Mouse (Mus musculus): Measurements from ENCODE around the gene Bcl2.
A peak's percentile ranks its signal among the peaks of the same experiment; 100 is the strongest.
"Not testable (repeated sequence)": the region's sequence is repeated elsewhere in the genome, so short reads cannot be mapped to it uniquely, and the experiment has no call there.

Bcl2 gene

DNA sequence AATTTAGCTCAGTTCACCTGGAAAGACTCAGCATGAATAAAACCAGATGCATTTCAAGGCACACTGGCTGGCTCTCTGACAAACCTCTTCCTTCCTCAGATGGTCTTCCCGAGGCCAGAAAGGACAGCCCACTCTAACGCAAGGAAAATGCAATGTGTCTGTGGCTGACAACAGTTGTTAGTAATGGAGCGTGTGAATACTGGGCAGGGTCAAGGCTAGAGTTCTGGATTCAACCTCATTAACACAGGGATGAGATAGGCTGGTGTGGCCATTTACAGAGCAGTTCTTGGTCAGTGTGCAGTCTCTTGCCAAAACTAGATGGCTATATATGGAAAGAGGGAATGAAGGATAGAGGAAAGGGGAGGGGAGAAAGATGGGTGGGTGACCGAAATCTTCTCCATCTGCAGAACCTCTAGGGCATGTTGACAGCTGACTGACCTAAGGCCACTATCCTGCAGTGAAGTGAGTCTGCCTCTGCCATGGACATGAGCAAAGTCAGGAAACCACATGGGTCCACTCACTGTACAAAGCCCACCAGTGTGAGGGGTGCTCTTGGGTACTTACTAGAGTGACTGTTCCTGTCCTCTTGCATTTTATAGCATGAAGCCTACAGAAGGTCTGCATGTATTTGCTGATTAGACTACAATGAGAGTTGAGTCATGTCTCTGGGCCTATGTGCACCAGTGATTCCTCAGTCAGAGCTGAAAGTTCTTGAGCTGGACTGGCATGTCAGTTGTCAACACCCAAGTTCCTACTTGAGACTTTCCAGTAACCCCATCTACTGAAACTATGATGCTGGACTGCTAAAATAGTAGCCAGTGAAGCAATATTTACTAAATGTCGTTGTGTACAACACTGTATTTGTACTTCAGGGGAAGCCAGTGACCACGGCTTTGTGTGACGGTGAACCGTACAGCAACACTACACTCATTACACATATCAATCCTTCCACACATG, 159.9 kb downstream of the Bcl2 start:
- peak; percentile 5 for DNase-seq (ENCODE audit: low spot score)

DNA sequence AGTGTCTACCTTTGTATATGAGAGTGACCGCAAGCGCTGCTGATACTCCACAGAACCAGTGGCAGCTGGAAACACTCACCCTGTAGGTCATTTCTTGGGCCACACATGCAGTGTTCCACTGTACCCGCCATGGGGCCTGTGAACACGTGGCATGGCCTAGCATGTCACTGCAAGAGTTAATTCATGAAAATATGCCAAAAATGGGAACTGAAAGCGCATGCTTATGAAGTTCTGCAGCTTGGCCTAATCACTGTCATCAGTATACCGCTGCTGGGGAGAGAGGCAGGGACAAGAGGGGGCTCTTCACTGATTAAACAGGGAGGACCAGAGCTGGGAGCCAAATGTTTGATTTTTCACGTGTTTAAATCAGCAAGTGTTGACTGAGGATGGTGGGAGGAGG, 161.2 kb downstream of the Bcl2 start:
- DNase-seq (ENCODE audit: low spot score), result no peak

DNA sequence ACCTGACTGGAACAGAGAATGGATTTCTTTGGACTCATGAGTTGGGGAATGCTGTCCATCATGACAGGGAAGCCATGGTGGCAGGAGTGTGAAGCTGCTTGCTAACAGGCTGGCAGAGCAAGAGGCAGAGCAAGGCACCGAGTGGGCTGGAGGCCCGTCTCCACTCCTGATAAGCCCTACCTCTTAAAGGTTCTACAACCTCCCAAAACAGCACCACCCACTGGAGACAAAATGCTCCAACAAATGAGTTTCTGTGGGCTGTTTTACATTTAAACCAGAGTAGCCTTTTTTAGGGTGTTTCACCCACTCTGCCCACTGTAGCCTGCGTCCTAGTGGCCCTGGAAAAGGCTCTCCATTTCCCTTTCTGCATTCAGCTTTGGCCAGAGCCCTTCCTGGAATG, 163.5 kb downstream of the Bcl2 start:
- DNase-seq (ENCODE audit: low spot score), result no peak

DNA sequence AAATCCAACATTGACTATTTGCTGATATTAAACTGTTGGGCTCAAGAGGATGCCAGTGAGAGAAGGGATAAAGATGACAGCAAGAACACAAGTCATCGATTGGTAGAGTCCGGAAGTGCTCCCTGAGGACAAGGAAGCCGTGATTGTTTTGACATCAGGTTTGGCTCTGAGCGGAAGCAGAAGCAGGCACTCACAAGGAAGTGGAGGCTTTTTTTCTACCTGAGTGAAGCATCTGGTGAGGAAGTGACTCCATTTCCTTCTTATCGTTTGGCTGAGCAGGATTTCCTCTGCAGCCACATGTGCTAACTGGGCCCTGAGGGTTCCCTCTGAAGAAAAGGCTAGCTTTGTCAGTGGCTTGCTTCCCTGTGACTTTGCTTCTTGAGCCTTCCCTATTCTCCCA, 165.0 kb downstream of the Bcl2 start:
- DNase-seq (ENCODE audit: low spot score), result no peak

DNA sequence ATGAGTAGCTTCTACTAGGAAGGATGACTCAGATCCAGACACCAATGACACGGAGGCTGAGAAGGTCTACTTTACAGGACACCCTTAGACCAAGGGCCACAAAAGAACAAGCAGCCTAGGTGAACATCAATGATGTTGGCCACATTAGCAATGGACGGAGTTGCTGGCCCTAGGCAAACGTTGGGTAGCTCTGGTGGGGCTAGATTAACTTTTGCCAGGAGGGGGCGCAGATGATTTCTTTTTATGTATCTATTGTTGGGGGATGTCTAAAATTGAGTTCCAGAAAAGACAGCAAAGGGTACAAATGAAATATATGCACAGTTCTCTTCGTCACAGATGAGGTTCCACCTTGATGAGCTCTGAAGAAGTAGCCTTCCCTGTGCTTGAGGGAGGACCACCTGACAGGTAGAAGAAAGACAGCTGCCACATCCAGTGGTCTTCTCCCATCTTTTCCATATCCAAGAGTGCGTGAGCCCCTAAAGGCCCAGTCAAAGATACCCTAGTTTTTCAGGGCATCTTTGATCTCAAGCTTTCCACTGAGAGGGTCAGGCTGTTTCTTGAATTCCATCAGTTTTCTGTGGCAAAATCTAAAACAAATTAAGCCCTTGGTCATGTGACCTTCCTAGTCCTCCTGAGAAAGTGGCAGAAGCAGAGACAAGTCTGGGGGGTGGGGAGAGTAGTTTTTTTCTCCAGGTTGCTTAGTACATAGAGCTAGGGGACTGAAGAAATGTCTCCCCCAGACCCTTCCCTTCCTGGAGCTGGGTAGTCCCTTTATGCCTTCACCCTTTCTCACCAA, 169.1 kb downstream of the Bcl2 start:
- no peak for DNase-seq (ENCODE audit: low spot score)

DNA sequence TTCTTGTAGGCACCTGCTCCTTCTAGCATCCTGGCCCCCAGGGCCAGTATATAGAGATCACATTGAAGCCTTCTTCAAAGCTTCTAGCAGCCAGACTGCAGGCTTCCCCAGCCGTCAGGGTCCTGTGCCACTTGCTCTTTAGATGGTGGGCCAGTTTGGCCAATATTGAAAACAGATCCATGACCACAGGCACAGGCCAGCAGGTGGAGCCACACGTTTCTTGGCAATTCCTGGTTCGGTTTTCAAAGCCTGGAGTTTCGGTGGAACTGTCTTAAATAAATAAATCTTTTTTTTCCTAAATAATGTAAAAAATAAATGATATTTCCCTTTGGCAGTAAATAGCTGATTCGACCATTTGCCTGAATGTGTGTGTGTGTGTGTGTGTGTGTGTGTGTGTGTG, 171.3 kb downstream of the Bcl2 start:
- DNase-seq (ENCODE audit: low spot score), result no peak

DNA sequence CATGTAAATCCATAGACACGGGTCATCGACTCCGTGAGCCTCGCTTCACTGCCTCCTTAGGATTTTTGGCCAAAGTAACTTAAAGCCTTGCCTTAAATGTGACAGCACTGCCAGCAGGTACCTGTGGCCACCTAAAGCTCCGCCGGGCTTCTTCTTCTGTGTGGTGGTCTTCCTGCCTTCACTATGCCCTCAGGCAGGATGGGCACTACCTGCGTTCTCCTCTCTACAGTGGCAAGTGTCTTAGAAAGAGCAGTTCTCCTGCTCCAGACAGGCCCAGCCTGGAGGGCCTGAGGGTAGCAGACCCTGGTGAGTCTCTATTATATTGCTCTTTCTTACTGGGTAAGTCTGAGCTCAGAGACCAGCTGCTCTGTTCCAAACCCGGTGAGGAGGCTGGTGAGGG, 172.2 kb downstream of the Bcl2 start:
- DNase-seq (ENCODE audit: low spot score), result no peak

DNA sequence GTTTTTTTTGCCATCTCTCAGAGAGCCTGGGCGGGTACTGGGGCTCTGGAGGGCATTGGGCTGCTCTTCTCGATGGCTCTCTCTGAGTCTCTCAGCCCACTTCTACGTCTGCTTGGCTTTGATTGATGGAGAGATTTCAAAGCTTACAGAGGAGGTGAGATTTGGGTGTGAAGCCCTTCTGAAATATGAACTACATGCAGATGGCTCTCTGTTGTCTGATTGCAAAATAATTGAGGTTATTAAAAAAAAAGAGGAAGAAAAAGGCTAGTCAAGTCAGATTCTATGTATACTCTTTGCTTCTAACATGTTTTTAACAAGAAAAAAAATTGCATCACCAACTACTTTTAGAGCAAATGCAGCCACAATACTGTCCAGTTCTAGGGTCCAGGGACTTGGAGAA, 173.9 kb downstream of the Bcl2 start:
- no peak for DNase-seq (ENCODE audit: low spot score)

DNA sequence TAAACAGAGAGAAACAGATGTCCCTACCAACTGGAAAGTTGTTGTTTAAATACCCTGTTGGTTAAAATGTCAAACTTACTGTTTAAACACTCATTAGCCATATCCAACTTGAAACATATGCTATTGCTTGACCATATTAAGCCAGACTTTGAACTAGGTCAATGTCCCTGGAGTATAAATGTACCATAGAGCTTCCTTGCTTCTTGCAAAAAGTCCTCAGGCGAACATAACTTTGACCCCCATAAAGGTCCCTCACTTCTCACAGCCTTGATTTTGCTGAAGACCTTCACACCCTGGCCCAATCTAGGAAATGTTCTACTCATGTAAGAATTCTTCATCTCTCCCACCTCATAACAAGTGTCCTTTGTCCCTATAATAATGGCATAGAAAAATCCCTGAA, 175.0 kb downstream of the Bcl2 start:
- no peak for DNase-seq (ENCODE audit: low spot score)

DNA sequence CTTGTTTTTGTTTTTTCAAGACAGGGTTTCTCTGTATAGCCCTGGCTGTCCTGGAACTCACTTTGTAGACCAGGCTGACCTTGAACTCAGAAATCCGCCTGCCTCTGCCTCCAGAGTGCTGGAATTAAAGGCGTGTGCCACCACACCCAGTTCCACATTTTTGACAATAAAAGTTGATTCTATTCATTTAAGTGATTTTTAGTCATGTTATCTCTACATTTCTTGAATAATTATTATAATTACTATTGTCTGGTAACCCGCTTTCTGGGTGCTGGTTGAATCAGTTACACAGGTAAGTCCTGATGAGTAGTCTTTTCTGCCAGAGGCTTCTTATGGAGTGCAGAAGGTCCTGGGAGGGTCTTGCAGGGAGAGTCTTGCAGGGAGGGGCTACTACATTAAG, 179.2 kb downstream of the Bcl2 start:
- DNase-seq (ENCODE audit: low spot score), result not testable (repeated sequence)

DNA sequence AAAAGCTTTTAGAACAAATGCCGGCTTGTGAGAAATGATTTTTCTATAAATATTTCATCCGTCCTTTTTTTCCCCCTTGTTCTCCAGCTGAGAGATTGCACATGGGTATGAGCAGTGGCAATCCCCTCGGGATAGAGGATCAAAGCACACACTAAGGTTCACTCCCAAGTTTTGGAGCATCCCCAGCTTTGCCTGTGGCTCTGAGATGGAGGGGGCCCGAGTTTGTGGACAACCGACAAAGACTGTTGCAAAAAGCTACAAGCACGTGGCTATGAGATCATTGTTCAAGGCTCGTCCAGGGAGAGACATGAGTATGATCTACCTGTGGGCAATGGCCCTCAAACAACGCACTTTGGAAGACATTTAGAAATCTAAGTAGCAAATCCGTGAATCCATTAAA, 184.5 kb downstream of the Bcl2 start:
- no peak for DNase-seq (ENCODE audit: low spot score)

DNA sequence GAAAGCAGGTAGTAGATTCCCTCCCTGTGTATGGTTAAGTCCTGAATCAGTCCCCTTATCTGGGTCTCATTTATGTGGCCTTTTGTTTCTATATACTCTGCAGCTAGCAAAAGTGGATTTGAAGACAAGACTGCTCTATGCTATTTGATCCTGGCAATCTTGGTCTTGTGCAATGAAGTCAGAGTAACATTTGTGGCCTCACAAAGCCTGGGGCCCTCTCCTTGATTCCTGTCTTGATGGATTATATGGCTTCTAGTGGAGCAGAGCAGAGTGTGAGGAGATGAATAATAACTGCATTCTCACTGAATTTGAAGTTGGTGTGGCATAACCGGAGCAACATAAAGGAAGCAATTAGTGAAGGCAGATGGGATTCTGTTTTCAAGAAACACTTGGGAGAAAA, 186.5 kb downstream of the Bcl2 start:
- DNase-seq (ENCODE audit: low spot score), result no peak

DNA sequence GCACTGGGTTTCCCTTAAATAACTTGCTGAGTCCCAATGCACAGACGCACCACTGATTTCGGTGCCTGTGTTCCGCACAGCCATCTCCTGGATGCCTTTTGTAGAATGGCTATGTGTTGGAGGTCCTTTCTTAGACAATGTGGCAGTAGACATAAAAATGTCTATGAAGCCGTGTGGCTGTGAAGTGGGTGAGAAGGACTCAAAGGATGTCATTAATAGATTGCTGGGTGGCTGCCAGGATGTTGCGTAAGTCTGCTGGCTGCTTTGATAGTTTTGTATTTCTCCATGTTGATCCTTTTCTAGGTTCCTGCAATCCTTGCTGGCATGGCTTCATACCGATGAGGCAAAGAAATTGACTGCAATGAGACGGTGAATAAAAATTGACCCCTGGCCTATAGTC, 187.3 kb downstream of the Bcl2 start:
- DNase-seq (ENCODE audit: low spot score), result no peak

DNA sequence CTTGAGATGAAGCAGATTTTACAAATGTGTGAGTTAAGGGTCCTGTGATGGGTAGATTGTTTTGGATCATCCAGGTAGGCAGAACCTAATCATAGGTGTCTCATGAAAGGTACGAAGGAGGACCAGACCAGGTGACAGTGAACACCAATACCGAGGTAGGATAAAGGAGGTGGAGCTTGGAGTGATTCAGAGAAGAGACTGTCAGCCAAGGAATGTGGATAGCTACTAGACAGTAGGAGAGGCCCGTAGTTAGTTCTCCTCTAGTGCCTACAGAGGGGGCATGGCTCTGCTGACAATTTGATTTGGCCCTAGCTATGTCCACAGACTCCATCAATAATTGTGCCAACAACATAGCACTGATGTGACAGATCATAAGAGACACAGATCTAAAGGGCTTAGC, 188.0 kb downstream of the Bcl2 start:
- DNase-seq (ENCODE audit: low spot score), result no peak

DNA sequence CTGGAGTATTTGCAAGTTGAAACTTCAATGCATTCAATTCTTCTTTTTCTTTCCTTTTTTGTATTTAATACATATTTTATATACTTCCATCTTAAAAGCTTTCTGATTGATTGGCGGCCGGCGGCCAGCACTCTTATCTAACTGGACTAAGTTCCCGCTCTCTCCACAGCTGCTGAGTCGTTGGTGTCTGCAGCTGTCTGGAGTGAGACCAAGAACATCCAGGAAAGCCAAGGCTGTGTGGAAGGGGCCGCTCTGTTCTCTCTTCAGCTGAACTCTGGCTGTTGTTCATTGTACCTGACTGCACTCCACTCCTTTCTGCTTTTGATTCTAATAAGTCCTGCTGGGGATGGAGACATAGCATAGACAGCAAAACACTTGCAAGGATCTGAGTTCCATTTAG, 190.3 kb downstream of the Bcl2 start:
- peak; percentile 56 for DNase-seq (ENCODE audit: low spot score)

DNA sequence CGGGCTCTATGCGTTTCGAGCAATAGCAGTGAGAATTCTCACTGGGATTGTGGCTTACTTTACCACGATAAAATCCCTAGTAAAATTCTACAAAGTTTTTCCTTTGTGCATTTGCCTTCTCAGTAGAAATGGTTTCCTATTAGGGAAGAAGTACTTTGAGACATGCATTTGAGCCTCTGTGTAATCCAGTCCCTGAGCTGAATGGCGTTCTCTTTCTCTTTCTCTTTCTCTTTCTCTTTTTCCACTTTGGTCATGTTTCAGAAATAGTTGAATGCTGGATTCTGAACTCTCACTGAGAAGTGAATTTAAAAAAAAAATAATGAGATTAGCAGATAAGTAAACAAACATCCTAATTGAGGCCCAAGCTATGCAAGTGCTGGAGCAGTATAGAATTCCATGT, 191.1 kb downstream of the Bcl2 start:
- no peak for DNase-seq (ENCODE audit: low spot score)

DNA sequence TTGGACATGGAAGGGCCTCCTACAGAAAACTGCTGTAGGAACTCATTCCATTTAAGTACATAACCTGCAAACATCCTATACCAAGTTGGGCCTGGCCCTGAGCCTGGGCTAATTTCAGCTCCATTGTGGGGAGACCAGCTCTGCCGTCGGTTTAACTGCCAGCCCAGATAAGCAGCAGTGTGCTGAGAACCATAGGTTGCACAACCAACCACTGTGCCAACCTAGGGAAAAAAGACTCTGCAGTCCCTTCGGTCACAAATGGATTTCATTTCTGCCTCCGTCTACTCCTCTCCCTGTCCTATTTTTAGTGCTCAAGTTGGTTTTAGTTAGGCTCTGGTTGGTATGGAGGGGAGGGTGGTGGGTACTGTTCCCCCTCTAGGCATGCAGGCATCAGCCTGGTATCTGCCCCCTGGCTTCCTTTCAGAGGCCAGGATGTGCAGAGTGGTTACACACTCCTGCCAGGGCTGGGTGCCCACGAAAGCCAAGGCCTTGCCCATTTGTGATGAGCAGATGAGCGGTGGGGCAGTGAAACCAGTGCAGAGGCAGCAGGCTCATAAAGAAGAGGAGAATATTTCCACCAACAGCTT, 196.4 kb downstream of the Bcl2 start:
- DNase-seq (ENCODE audit: low spot score), result no peak

DNA sequence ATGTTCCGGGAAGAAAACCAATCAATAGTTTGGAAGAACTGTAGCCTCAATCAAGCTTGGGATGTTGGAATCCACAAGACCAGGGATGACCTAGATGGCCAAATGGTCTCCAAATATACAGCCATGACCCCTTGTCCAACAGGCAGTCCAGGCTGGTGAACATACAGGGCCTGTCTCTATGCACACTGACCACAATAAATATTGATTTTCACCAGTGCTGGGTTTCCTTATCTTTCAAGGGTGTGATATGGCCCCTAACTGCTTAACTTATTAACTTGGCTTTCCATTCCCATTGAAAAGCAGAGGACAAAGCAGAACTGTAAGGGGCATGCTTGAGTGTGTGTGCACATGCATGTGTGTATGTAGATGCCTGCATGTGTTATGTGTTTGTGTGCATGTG, 197.0 kb downstream of the Bcl2 start:
- DNase-seq (ENCODE audit: low spot score), result no peak

DNA sequence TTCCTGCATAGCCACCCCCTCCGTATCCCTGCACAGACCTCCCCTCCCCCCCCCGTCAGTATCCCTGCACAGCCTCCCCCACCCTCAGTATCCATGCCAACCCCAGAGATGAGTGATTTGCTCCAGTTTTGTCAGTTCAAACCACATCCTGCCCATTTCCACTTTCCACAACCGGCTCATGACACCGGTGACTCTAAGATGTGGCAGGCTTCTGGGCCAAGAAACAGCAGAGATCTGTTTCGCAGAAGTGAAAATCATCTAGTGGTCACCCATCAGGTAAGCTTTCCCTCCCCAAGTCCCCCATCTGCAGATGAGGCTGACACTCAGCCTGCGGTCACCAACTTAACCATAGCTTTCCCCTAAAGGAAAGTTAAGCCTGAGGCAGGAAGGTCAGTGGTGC, 198.5 kb downstream of the Bcl2 start:
- DNase-seq (ENCODE audit: low spot score), result no peak

DNA sequence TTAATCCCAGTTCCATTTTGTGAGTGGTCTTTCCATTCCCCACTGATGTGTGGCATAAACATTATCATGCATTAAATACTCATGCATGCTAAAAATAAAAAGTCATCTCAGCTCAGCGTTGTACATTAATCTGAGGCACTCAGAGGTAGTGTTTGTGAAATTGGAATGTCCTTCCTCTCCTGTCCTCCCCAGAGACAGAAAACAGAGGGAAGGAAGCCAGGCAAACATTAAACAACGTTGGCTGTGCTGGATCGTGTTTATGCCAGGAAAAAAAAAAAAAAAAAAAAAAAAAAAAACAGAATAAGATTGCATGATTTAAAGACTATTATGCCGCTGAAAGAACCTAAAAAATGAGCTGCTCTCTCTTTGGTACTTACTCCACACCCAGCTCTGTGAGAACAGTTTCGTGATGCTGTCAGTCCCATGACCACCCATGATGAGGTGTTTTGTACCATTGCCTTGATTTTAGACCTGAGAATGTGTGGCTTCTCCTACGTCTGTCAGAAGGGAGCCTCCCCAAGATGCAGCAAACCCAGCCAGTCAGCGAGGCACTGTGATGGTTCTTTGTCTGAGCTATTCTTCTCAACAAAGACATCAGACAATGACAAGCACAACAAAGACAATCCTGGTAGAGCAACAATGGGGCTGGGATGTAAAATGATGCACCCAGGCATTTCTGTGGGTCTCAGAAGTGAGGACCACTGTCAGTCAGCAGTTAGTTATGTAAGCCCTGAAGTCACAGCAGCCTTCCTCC, 200.0 kb downstream of the Bcl2 start:
- no peak for DNase-seq (ENCODE audit: low spot score)

DNA sequence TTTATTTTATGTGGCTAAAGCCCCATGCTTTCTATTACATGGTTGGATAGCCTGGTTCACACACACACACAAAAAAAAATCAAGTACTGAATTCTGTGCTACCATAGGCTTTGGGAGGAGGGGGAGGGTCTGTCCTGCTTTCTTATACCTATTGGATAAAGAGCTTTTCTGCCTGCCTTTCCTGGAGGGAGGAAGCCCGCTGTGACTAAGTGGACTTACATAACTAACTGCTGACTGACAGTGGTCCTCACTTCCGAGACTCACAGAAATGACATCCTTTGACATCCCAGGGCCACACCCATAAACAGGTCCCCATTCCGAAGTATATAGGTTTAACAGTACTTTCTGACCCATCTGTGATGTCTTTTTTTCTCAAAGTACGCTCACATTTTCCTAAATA, 200.6 kb downstream of the Bcl2 start:
- no peak for DNase-seq (ENCODE audit: low spot score)

DNA sequence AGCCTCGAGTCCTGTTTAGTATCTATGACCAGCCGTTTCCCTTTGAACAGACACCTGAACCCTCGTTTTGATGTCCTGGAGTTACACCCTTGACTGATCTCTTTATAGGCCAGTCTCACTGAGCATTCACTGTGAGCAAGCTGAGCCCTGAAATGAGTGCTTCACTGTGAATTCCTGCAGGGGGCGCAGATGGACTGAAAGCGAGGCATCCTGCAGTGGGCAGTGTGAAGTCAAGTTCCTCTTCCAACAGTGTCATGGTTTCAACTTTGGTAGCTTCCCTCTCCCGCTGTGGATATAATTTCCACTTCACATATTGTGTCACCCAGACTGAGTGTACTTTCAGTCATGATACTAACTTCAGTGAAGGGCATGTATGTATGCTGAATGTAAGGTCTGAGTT, 202.5 kb downstream of the Bcl2 start:
- peak; percentile 24 for DNase-seq (ENCODE audit: low spot score)
